ENCODE assay signal across 17 mouse cellular contexts in genomic region chr14:15096865-15097264, GRCm38 (mm10).
A peak's percentile ranks its signal among the peaks of the same experiment; 100 is the strongest.
DNase-seq lines count a peak whose midpoint lies in the region; ATAC-seq lines count a peak whose summit lies in the region.
"Had no signal": no experiment of that assay in that cellular context is flagged by ENCODE, and none has a peak within 500 bp of the region (broad histone marks: within the 10 kb centered on the region; RNA-seq: fewer than 3 reads in every experiment).

No protein-coding gene starts in this region.

- peak; percentile 78 for ATAC-seq in common myeloid progenitor, adult 5-6 weeks (replicated peaks; ENCODE audit: low read depth, poor library complexity, severe bottlenecking)
- ATAC-seq in megakaryocyte progenitor cell, adult 5-6 weeks (replicated peaks; ENCODE audit: poor library complexity), result peak; percentile 72
- no peak for ATAC-seq in megakaryocyte-erythroid progenitor cell, adult 5-6 weeks (replicated peaks; ENCODE audit: low FRiP score, low TSS enrichment, poor library complexity, severe bottlenecking)
- ATAC-seq: forebrain, embryonic 16.5 days; intestine, embryonic 15.5 days had no signal

- peak; percentile 32 for DNase-seq in thymus, postnatal 0 days (ENCODE audit: low spot score)
- no peak for DNase-seq in thymus, postnatal 10 days (ENCODE audit: low spot score in 2 of 2)
- peak; percentile 27 for DNase-seq in CD4-positive helper T cell, adult 2 months (ENCODE audit: low read depth, low spot score)
- no peak for DNase-seq in gastrocnemius, postnatal 10 days
- DNase-seq: adrenal gland, adult 8-10 months; B cell, adult 2 months; cerebellum, adult 11 months; cerebellum, adult 8-10 months; cerebellum, postnatal 14 days; gastrocnemius, postnatal 14 days; heart, adult 18-20 months; heart, postnatal 10 days had no signal

Comparison
In these comparisons a context has a peak if more than half of its experiments do, and no peak if none do; other contexts are left out.
1. DNase-seq: peak in thymus, postnatal 0 days (single experiment) and CD4-positive helper T cell, adult 2 months (single experiment); none in thymus, postnatal 10 days (0 of 2) and gastrocnemius, postnatal 10 days (single experiment).